Mouse (Mus musculus) layer of hippocampus, adult 9-10 months (tissue): ENCODE measurements around the gene Surf6.
"Not testable (repeated sequence)": the region's sequence is repeated elsewhere in the genome, so short reads cannot be mapped to it uniquely, and the experiment has no call there.

Source experiments
- DNase-seq: peaks from one replicate; pipeline ENCODE4 v3.0.0; 2022; ENCODE audit warnings: low spot score

Surf6 gene

GRCm38 (mm10) chr2:26913416-26914147, 10.9 kb upstream of the Surf6 start:
- no peak for DNase-seq

- no peak for DNase-seq
Measured at GRCm38 (mm10) chr2:26912253-26912770, 9.6 kb upstream of the Surf6 start.

GRCm38 (mm10) chr2:26910994-26911765, 8.5 kb upstream of the Surf6 start:
- DNase-seq: no peak

- peak; percentile 100 for DNase-seq
Measured at GRCm38 (mm10) chr2:26910124-26910993, 7.7 kb upstream of the Surf6 start, which contains the start of the genes Med22 and Rpl7a. Gene Med22 (minus strand): TSS chr2:26910677. Gene Rpl7a (plus strand): TSS chr2:26910764.

- no peak for DNase-seq
Measured at GRCm38 (mm10) chr2:26909387-26909784, 6.7 kb upstream of the Surf6 start.

- DNase-seq: no peak
Measured at GRCm38 (mm10) chr2:26908710-26909386, 6.2 kb upstream of the Surf6 start.

- DNase-seq: no peak
Measured at GRCm38 (mm10) chr2:26907109-26907508, 4.4 kb upstream of the Surf6 start.

- no peak for DNase-seq
Measured at GRCm38 (mm10) chr2:26906431-26906830, 3.8 kb upstream of the Surf6 start.

GRCm38 (mm10) chr2:26905936-26906335, 3.3 kb upstream of the Surf6 start:
- DNase-seq: no peak

GRCm38 (mm10) chr2:26903311-26903710, 632 bp upstream of the Surf6 start:
- DNase-seq: no peak

- no peak for DNase-seq
Measured at GRCm38 (mm10) chr2:26901834-26902400, 762 bp downstream of the Surf6 start.

GRCm38 (mm10) chr2:26900731-26901130, 1.9 kb downstream of the Surf6 start:
- no peak for DNase-seq

GRCm38 (mm10) chr2:26895898-26896297, 6.8 kb downstream of the Surf6 start:
- no peak for DNase-seq

GRCm38 (mm10) chr2:26886170-26886569, 16.5 kb downstream of the Surf6 start:
- DNase-seq: not testable (repeated sequence)

- not testable (repeated sequence) for DNase-seq
Measured at GRCm38 (mm10) chr2:26885541-26885940, 17.1 kb downstream of the Surf6 start.

- DNase-seq: no peak
Measured at GRCm38 (mm10) chr2:26878571-26878970, 24.1 kb downstream of the Surf6 start.

GRCm38 (mm10) chr2:26870666-26871065, 32.0 kb downstream of the Surf6 start:
- DNase-seq: no peak

- DNase-seq: no peak
Measured at GRCm38 (mm10) chr2:26864879-26865278, 37.8 kb downstream of the Surf6 start, which contains the start of gene Abo. Gene Abo (minus strand): TSS chr2:26864979.

- no peak for DNase-seq
Measured at GRCm38 (mm10) chr2:26862856-26863255, 39.8 kb downstream of the Surf6 start.

GRCm38 (mm10) chr2:26847706-26848105, 55.0 kb downstream of the Surf6 start:
- DNase-seq: no peak
